Mouse (Mus musculus) spleen, adult 2 months (tissue): ENCODE results near the gene Rps21.

Source experiments
- CTCF ChIP-seq: fragments of 200-500 bp; IDR thresholded peaks from 2 replicates; pipeline ENCODE4 v1.5.1; 2011; ENCODE audit warnings: mild to moderate bottlenecking, inconsistent platforms; ENCODE audit not compliant: insufficient read depth, insufficient read length, insufficient replicate concordance; ENCODE audit errors: extremely low read depth
- POLR2A ChIP-seq: fragments of 200-500 bp; IDR thresholded peaks from 2 replicates; pipeline ENCODE4 v1.6.1; 2011; ENCODE audit warnings: low read depth, low read length, inconsistent platforms

DNA sequence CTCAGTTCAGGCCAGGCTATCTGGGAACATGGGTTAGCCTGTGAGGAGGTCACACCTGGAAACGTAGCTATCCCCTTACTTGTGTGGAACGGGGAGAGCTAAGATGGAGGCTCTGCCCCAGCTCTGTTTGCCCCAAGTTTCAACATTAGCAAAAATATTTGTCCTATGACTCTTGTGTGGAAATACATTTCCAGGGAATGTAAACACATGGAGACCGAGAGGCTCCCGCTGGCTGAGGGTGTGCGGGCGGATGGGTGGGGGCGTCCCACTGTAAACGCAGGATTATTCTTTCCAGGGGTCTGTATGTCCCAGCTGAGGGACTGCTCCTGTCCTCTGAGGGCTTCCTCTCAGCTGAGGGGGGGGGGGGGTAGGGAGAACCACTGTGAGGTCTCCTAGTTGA, 22.8 kb upstream of the Rps21 start:
- TF ChIP-seq POLR2A, result no peak
- TF ChIP-seq CTCF, result no peak
